ENCODE assay signal across 8 mouse cellular contexts in the genomic region with DNA sequence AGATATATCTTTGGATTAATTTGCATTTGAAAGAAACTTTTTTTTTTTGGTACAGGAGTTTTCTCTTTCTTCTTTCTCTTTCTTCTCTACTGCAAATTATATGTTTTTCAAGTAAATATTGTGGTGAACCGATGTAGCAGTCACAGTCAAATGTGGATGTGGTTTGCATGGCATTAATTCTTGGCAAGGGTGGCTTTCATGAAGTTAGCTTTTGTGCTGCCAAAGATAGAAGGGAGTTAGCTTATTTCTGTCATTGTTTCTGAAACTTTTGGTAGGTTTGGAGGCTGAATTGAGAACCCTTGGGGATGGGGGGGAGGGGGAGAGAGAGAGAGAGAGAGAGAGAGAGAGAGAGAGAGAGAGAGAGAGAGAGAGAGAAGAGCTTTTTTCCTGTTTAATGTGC.
A peak's percentile ranks its signal among the peaks of the same experiment; 100 is the strongest.
DNase-seq lines count a peak whose midpoint lies in the region; ATAC-seq lines count a peak whose summit lies in the region.
"Had no signal": no experiment of that assay in that cellular context is flagged by ENCODE, and none has a peak within 500 bp of the region (broad histone marks: within the 10 kb centered on the region; RNA-seq: fewer than 3 reads in every experiment).

No protein-coding gene starts in this region.

- ATAC-seq in kidney, embryonic 16.5 days (ENCODE audit: low FRiP score, low TSS enrichment), result no peak
- no peak for ATAC-seq in embryonic facial prominence, embryonic 13.5 days (ENCODE audit: insufficient number of reproducible peaks, insufficient read depth, low FRiP score, low TSS enrichment, low read depth)
- ATAC-seq in hindbrain, embryonic 14.5 days (ENCODE audit: low FRiP score), result no peak
- no peak for ATAC-seq in neural tube, embryonic 14.5 days (ENCODE audit: low read depth)

- H3K4me3 ChIP-seq in kidney, embryonic 16.5 days (ENCODE audit: low read length), result no peak overlapping the region
- H3K4me3 ChIP-seq in embryonic facial prominence, embryonic 13.5 days, result no peak overlapping the region
- peak overlapping the region; percentile 24 for H3K4me3 ChIP-seq in hindbrain, embryonic 14.5 days (replicated peaks; ENCODE audit: low read length)
- H3K4me3 ChIP-seq in neural tube, embryonic 14.5 days (ENCODE audit: low read depth, low read length), result peak overlapping the region; percentile 20; the same call in 1 of the 2 replicates

- WGBS in kidney, embryonic 16.5 days, result 47% methylated on average over 1 of the region's 1 CpGs
- 39% methylated on average over 1 of the region's 1 CpGs for WGBS in embryonic facial prominence, embryonic 13.5 days
- WGBS in hindbrain, embryonic 14.5 days, result 13% methylated on average over 1 of the region's 1 CpGs
- 11% methylated on average over 1 of the region's 1 CpGs for WGBS in neural tube, embryonic 14.5 days

- peak overlapping the region; percentile 37; the same call in 1 of the 2 replicates for H3K27ac ChIP-seq in kidney, embryonic 16.5 days (ENCODE audit: low read length)
- peak overlapping the region; percentile 74 for H3K27ac ChIP-seq in embryonic facial prominence, embryonic 13.5 days
- peak overlapping the region; percentile 73 for H3K27ac ChIP-seq in hindbrain, embryonic 14.5 days
- H3K27ac ChIP-seq in neural tube, embryonic 14.5 days (ENCODE audit: low read depth, low read length), result peak overlapping the region; percentile 74; the same call in 1 of the 2 replicates

- no peaks in the 10 kb centered on the region for H3K36me3 ChIP-seq in kidney, embryonic 16.5 days (ENCODE audit: insufficient read depth, low read length)
- H3K36me3 ChIP-seq in embryonic facial prominence, embryonic 13.5 days, result no peaks in the 10 kb centered on the region
- H3K36me3 ChIP-seq in hindbrain, embryonic 14.5 days (replicated peaks; ENCODE audit: control insufficient read depth, insufficient read depth), result no peaks in the 10 kb centered on the region
- H3K36me3 ChIP-seq in neural tube, embryonic 14.5 days (ENCODE audit: control insufficient read depth, insufficient read depth, low read length), result no peaks in the 10 kb centered on the region

- H3K4me1 ChIP-seq in kidney, embryonic 16.5 days (ENCODE audit: insufficient read depth, low read length), result peaks cover 22% of the 10 kb centered on the region
- H3K4me1 ChIP-seq in embryonic facial prominence, embryonic 13.5 days, result peaks cover 24% of the 10 kb centered on the region
- H3K4me1 ChIP-seq in hindbrain, embryonic 14.5 days (replicated peaks; ENCODE audit: control insufficient read depth, insufficient read depth, low read length), result peaks cover 30% of the 10 kb centered on the region
- H3K4me1 ChIP-seq in neural tube, embryonic 14.5 days (ENCODE audit: control insufficient read depth, insufficient read depth, low read length), result peaks cover 7% of the 10 kb centered on the region; the same call in 1 of the 2 replicates

- DNase-seq in kidney, adult 9 months, result no peak
- DNase-seq in hindbrain, embryonic 14.5 days (ENCODE audit: low spot score), result no peak
- no peak for DNase-seq in gastrocnemius, adult 18-20 months (ENCODE audit: low spot score)
- DNase-seq in thymus, postnatal 25 days, result no peak
- DNase-seq: right cerebral cortex, postnatal 25 days had no signal

- H3K27me3 ChIP-seq in kidney, embryonic 16.5 days (ENCODE audit: insufficient read depth, low read length), result no peaks in the 10 kb centered on the region
- H3K27me3 ChIP-seq in embryonic facial prominence, embryonic 13.5 days, result no peaks in the 10 kb centered on the region
- no peaks in the 10 kb centered on the region for H3K27me3 ChIP-seq in hindbrain, embryonic 14.5 days (ENCODE audit: control insufficient read depth, insufficient read depth, low read length)
- no peaks in the 10 kb centered on the region for H3K27me3 ChIP-seq in neural tube, embryonic 14.5 days (ENCODE audit: control insufficient read depth, insufficient read depth, low read length)

- H3K9ac ChIP-seq in kidney, embryonic 16.5 days (replicated peaks; ENCODE audit: low read length), result no peak overlapping the region
- H3K9ac ChIP-seq in embryonic facial prominence, embryonic 13.5 days, result no peak overlapping the region
- no peak overlapping the region for H3K9ac ChIP-seq in hindbrain, embryonic 14.5 days
- H3K9ac ChIP-seq in neural tube, embryonic 14.5 days (replicated peaks; ENCODE audit: low read depth, low read length), result no peak overlapping the region

- peak overlapping the region; percentile 37; the same call in 1 of the 2 replicates for H3K4me2 ChIP-seq in kidney, embryonic 16.5 days (replicated peaks; ENCODE audit: low read depth, low read length)
- peak overlapping the region; percentile 35 for H3K4me2 ChIP-seq in embryonic facial prominence, embryonic 13.5 days
- H3K4me2 ChIP-seq in hindbrain, embryonic 14.5 days (replicated peaks), result peak overlapping the region; percentile 52
- H3K4me2 ChIP-seq in neural tube, embryonic 14.5 days (ENCODE audit: low read depth, low read length), result peak overlapping the region; percentile 45; the same call in 1 of the 2 replicates

- peaks cover 2% of the 10 kb centered on the region; the same call in 1 of the 2 replicates for H3K9me3 ChIP-seq in kidney, embryonic 16.5 days (ENCODE audit: low read length)
- H3K9me3 ChIP-seq in embryonic facial prominence, embryonic 13.5 days, result no peaks in the 10 kb centered on the region
- no peaks in the 10 kb centered on the region for H3K9me3 ChIP-seq in hindbrain, embryonic 14.5 days (ENCODE audit: control insufficient read depth, low read length)
- H3K9me3 ChIP-seq in neural tube, embryonic 14.5 days (ENCODE audit: control insufficient read depth, low read length), result no peaks in the 10 kb centered on the region

Comparison
In these comparisons a context has a peak if more than half of its experiments do, and no peak if none do; other contexts are left out.
1. H3K4me3 ChIP-seq: peak in hindbrain, embryonic 14.5 days (single experiment) and neural tube, embryonic 14.5 days (single experiment); none in kidney, embryonic 16.5 days (single experiment) and embryonic facial prominence, embryonic 13.5 days (single experiment).
2. Peak in every context shown above with its lines, with median percentiles within 50 percentile points of each other: H3K27ac ChIP-seq and H3K4me2 ChIP-seq.